Mouse (Mus musculus): ENCODE data around the gene Tmem63b. TPM values are rescaled to one million over a fixed set of nuclear protein-coding genes. Genes with fewer than 3 reads are reported as not detected.

Tmem63b gene
- polyA plus RNA-seq, 1 experiment from 2014 or later: 124 TPM

DNA sequence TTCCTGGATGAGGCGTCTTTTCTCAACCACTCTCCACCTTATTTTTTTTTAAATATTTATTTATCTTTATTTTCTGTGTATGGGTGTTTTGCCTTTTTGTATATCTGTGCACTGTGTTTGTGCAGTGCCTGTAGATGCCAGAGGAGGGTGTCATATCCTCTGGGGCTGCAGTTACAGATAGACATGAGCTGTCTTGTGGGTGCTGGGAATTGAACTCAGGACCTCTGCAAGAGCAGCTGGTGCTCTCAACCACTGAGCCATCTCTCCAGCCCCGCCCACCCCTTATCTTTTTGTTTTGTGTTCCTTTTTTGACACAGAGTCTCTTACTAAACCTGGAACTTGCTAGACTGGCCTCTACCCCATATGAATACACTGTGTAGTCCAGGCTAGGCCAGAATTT, 40.8 kb upstream of the Tmem63b start:
- Histone ChIP-seq H3K27ac (replicated peaks) (no peak overlapping the region), H3K36me3 (no peaks in the 10 kb centered on the region), H3K9ac (replicated peaks) (no peak overlapping the region), H3K4me3 (no peak overlapping the region), H3K9me3 (no peaks in the 10 kb centered on the region), H3K4me1 (peaks cover 11% of the 10 kb centered on the region), H3K27me3 (no peaks in the 10 kb centered on the region; the same call in 1 of the 2 replicates), H3K4me2 (replicated peaks) (no peak overlapping the region)
- ATAC-seq (replicated peaks): no peak
- 83% methylated on average over 2 of the region's 2 CpGs for WGBS

DNA sequence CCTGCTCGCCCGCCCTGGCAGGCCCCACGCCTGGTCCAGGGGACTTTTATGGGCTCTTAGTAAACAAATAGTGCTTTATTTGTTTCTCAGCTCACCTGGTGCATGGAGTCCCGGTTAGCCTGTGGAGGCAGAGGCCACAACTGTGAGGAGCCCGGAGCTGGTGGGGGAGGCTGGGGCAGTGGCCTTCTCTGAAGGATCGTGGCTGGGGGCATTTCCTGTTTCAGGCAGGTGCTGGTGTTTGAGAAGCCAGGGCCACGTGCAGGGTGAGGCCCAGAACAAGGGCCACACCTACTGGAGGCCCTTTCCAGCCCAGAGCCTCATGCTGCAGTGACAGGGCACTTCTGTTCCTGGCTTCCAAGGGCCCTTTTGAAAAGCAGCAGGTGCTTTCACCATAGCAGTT, 39.5 kb upstream of the Tmem63b start:
- H3K27ac ChIP-seq (replicated peaks): no peak overlapping the region
- no peak overlapping the region for H3K4me3 ChIP-seq
- peaks cover 16% of the 10 kb centered on the region for H3K4me1 ChIP-seq
- no peaks in the 10 kb centered on the region for H3K9me3 ChIP-seq
- no peaks in the 10 kb centered on the region for H3K36me3 ChIP-seq
- no peak for ATAC-seq (replicated peaks)
- H3K9ac ChIP-seq (replicated peaks): no peak overlapping the region
- H3K27me3 ChIP-seq: no peaks in the 10 kb centered on the region
- WGBS: 72% methylated on average over 7 of the region's 7 CpGs
- no peak overlapping the region for H3K4me2 ChIP-seq (replicated peaks)

DNA sequence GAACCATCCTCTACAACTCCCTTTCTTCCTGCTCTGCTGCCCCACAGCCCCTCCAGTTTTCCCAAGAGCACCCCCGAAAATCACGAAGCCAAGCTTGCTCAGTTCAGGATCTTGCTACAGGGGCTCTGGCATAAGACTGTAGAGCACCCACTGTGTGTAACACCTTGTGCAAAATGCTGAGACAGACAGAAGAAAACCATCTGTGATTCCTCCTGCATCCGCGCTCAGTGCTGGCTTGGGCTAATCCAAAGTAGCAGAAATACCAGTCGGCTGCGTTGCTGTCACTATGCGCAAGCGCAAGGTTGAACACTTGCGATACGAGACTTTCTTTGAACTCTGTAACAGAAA, 37.8 kb upstream of the Tmem63b start:
- Histone ChIP-seq H3K36me3 (no peaks in the 10 kb centered on the region), H3K4me2 (replicated peaks) (peak overlapping the region; percentile 54; the same call in 1 of the 2 replicates), H3K9me3 (no peaks in the 10 kb centered on the region), H3K4me3 (peak overlapping the region; percentile 61), H3K4me1 (peaks cover 16% of the 10 kb centered on the region), H3K27ac (replicated peaks) (peak overlapping the region; percentile 95), H3K9ac (replicated peaks) (peak overlapping the region; percentile 91), H3K27me3 (no peaks in the 10 kb centered on the region)
- 82% methylated on average over 10 of the region's 10 CpGs for WGBS
- ATAC-seq (replicated peaks): peak; percentile 55

DNA sequence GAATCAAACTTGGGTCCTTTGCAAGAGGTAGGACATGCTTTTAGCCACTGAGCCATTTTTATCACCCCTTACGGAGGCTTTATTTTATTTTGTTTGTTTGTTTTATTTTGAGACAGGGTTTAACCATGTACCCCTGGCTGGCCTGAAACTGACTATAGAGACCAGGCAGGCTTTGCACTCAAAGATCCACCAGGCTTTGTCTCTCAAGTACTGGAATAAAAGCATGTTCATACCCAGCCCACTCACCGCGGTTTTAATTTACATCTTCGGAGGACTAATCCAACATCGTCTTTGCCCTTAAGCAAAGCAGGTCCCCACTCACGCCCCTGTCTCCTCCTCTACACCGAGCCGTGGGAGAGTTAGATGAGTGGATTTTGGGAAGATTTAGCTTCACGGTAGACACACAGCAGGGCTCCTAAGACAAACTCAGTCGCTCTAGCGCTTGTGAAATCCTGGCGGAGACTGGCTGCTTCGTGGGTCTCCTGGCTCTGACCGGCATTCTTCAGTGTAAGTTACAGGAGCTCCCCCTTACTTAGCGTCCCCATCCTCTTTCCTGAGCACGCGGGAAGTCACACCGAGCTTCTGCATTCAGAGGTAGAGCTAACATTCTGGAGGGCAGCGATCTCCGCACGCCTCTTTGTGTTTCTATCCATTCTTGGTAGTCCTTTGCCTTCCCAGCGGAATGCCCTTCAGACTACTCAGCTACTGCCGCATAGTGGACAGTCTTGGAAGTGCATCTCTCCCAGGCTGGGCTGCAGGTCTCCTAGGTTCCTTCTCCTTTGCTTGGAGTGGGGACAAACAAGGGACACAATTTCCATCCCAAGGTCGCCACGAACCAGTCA, 37.2 kb upstream of the Tmem63b start:
- peak; percentile 83 for ATAC-seq (replicated peaks)
- Histone ChIP-seq H3K9ac (replicated peaks) (peak overlapping the region; percentile 91), H3K9me3 (no peaks in the 10 kb centered on the region), H3K4me2 (replicated peaks) (peak overlapping the region; percentile 54), H3K27ac (replicated peaks) (peak overlapping the region; percentile 95), H3K4me3 (peak overlapping the region; percentile 61), H3K27me3 (no peaks in the 10 kb centered on the region), H3K36me3 (no peaks in the 10 kb centered on the region), H3K4me1 (peaks cover 16% of the 10 kb centered on the region)
- 3% methylated on average over 25 of the region's 25 CpGs for WGBS

DNA sequence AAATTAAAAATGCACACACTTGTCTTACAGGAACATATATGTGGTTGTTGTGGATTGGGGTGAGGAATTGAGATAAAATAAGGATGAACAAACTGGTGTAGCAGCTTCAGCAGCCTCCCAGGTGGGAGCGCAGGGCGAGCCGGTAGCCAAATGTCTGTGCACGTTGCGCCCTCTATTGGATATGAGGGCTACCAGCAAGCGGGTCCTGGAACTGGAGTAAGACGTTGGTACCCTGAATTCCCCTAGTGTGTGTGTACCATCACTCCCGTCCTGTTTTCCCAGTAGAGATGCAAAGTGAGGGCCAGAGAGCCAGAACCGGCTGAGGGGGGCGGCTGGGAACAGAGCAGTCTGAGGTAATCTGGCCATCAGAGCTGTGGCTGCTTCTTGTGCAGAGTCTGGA, 31.6 kb upstream of the Tmem63b start:
- 6% methylated on average over 10 of the region's 10 CpGs for WGBS
- no peaks in the 10 kb centered on the region for H3K27me3 ChIP-seq
- H3K27ac ChIP-seq (replicated peaks): no peak overlapping the region
- H3K9me3 ChIP-seq: no peaks in the 10 kb centered on the region
- H3K4me3 ChIP-seq: no peak overlapping the region
- peak; percentile 44 for ATAC-seq (replicated peaks)
- no peak overlapping the region for H3K4me2 ChIP-seq (replicated peaks)
- no peak overlapping the region for H3K9ac ChIP-seq (replicated peaks)
- peaks cover 14% of the 10 kb centered on the region for H3K4me1 ChIP-seq
- H3K36me3 ChIP-seq: no peaks in the 10 kb centered on the region

DNA sequence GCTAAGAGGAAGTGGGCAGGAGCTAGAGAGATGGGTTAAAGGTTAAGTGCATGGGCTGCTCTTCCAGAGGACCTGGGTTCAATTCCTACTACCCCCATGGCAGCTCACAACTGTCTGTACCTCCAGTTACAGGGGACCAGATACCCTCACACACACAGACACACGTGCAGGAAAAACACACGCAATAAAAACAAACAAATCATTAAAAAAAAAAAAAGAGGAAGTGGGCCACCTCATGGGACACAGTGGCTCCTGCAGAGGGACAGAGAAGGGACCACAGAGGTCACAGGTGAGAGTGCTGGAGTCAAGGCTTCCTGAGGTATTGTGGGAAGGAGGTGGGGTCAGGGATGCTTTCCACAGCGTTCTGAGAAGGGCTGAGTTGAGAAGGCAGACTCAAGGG, 24.8 kb upstream of the Tmem63b start:
- WGBS: 62% methylated on average over 3 of the region's 3 CpGs

DNA sequence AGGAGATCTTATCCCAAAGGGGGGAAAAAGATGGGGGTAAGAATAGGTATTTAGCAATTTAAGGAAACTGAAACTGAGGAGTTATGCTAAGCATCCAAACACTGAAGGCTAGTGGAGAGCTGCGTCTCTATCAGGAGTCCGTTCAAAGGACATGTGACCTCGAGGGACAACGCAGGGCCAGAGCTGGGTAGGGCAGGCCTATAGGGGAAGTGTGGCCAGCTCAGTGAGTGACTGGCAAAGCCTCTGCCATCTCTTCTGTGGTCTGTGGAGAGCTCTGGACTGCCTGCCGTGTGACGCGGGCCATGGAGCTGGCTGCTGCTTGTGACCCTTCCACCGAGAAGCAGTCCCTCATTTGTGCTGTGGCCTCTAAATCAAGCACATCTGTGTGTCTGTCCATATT, 23.7 kb upstream of the Tmem63b start:
- ATAC-seq (replicated peaks): no peak
- WGBS: 76% methylated on average over 8 of the region's 8 CpGs
- no peak overlapping the region for H3K4me3 ChIP-seq
- no peak overlapping the region for H3K4me2 ChIP-seq (replicated peaks)
- H3K27ac ChIP-seq (replicated peaks): no peak overlapping the region
- H3K4me1 ChIP-seq: no peaks in the 10 kb centered on the region
- H3K9me3 ChIP-seq: no peaks in the 10 kb centered on the region
- no peaks in the 10 kb centered on the region for H3K27me3 ChIP-seq
- H3K36me3 ChIP-seq: no peaks in the 10 kb centered on the region
- H3K9ac ChIP-seq (replicated peaks): no peak overlapping the region

More for the DNA sequence above, 24.8 kb upstream of the Tmem63b start:
- H3K9me3 ChIP-seq: no peaks in the 10 kb centered on the region
- ATAC-seq (replicated peaks): no peak
- no peaks in the 10 kb centered on the region for H3K27me3 ChIP-seq
- no peak overlapping the region for H3K4me2 ChIP-seq (replicated peaks)
- no peak overlapping the region for H3K27ac ChIP-seq (replicated peaks)
- H3K4me1 ChIP-seq: no peaks in the 10 kb centered on the region
- no peak overlapping the region for H3K4me3 ChIP-seq
- no peaks in the 10 kb centered on the region for H3K36me3 ChIP-seq
- H3K9ac ChIP-seq (replicated peaks): no peak overlapping the region

DNA sequence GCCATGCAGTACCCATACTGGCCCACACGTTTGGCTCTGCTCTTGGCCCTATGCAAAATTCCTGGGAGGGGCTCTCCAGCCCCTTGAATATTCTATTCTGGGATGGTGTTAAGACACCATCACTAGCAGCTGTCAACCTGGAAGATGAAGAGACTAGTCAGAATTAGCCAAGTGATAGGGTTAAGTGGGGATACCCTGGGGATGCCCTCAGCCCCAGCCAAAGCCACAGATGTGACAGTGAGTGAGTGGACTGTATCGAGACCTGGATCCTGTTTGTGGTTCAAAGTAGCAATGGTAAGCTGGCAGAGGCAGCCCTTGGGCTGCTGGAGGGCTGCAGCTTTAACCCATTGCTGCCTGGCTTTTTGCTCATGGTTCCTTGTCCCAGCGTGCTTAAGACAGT, 23.1 kb upstream of the Tmem63b start:
- H3K9me3 ChIP-seq: no peaks in the 10 kb centered on the region
- no peak overlapping the region for H3K27ac ChIP-seq (replicated peaks)
- H3K36me3 ChIP-seq: no peaks in the 10 kb centered on the region
- H3K4me3 ChIP-seq: no peak overlapping the region
- WGBS: 48% methylated on average over 3 of the region's 3 CpGs
- no peak overlapping the region for H3K4me2 ChIP-seq (replicated peaks)
- ATAC-seq (replicated peaks): no peak
- H3K27me3 ChIP-seq: no peaks in the 10 kb centered on the region
- no peak overlapping the region for H3K9ac ChIP-seq (replicated peaks)
- H3K4me1 ChIP-seq: no peaks in the 10 kb centered on the region

DNA sequence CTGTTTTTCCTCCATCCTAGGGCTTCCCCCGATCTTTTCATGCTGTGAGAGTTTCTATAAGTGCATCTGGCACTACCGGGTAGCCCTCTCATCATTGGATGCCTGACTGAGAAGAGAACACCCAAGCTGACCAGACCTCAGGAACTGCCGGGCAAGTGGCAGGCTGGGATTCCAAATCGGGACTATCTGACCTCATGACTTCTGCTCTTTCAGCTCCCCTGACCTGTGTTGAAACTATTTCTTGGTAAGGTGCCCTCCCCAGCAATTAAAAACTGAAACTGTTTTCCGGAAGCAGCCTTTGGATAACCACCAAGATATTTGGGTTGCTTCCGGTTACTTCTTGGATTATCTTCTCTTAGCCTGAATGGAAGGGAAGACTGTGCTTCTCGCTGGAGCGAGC, 21.5 kb upstream of the Tmem63b start:
- 84% methylated on average over 8 of the region's 8 CpGs for WGBS
- Histone ChIP-seq H3K4me1 (no peaks in the 10 kb centered on the region), H3K36me3 (no peaks in the 10 kb centered on the region), H3K9me3 (no peaks in the 10 kb centered on the region), H3K4me2 (replicated peaks) (no peak overlapping the region), H3K4me3 (no peak overlapping the region), H3K27me3 (no peaks in the 10 kb centered on the region), H3K9ac (replicated peaks) (no peak overlapping the region), H3K27ac (replicated peaks) (no peak overlapping the region)
- no peak for ATAC-seq (replicated peaks)

DNA sequence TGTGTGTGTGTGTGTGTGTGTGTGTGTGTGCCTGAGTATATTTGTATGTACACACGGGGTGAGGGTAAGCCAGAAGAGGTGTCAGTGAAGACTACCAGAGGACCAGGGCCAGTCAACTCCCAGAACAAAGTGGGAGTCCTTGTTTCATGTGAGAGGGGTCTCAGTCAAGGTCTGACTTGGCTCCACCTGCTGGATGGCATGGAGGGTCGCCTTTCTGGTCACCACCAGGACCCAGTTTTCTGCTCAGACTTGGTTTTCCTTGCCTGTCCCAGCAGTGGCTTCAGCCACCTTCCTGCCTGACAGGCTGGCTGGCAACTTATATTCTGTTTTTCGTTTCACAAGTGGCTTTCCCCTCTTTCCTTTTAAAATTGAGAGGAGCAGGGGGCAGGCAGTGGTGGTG, 20.7 kb upstream of the Tmem63b start:
- H3K9ac ChIP-seq (replicated peaks): no peak overlapping the region
- H3K36me3 ChIP-seq: no peaks in the 10 kb centered on the region
- H3K27ac ChIP-seq (replicated peaks): no peak overlapping the region
- H3K4me3 ChIP-seq: no peak overlapping the region
- H3K4me1 ChIP-seq: no peaks in the 10 kb centered on the region
- no peak for ATAC-seq (replicated peaks)
- WGBS: 33% methylated on average over 3 of the region's 3 CpGs
- no peaks in the 10 kb centered on the region for H3K27me3 ChIP-seq
- H3K4me2 ChIP-seq (replicated peaks): no peak overlapping the region
- H3K9me3 ChIP-seq: no peaks in the 10 kb centered on the region

DNA sequence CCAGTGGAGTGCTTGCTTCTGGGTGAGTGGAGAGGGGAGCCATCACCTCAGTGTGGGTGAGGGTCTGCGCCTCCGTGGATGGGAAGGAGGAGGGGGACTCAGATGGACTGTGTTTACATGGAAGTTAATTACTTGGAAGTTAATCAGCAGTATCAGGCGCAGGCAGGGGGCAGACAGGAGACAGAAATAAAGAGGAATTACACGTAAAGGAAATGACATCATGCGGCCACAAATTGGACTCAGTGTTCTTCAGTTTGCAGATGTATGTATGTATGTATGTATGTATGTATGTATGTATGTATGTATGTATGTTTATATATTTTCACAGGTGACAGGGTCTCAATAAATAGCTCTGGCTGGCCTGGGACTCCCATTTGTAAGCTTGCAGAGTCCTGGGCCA, 20.1 kb upstream of the Tmem63b start:
- Histone ChIP-seq H3K27me3 (no peaks in the 10 kb centered on the region), H3K4me1 (no peaks in the 10 kb centered on the region), H3K9ac (replicated peaks) (no peak overlapping the region), H3K9me3 (no peaks in the 10 kb centered on the region), H3K4me2 (replicated peaks) (no peak overlapping the region), H3K27ac (replicated peaks) (no peak overlapping the region), H3K4me3 (no peak overlapping the region), H3K36me3 (no peaks in the 10 kb centered on the region)
- 63% methylated on average over 5 of the region's 5 CpGs for WGBS
- no peak for ATAC-seq (replicated peaks)

DNA sequence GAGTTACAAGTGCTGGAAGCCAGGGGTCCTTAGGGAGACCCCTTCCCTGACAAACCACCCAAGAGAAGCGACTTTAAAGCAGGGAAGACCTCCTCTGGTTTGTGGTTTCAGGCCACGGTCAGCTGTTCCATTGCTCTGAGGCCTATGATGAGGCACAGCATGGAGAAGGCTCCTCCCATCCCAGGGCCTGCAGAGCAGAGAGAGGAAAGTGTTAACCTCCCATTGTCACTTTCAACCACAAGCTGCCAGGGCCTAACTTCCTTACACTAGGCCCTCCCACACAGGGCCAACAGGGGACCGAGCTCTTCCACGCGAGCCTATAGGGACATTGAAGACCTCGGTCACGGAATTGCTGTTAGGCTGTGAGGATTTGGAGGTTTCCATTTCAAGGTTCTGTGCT, 16.5 kb upstream of the Tmem63b start:
- H3K4me3 ChIP-seq: no peak overlapping the region
- H3K4me1 ChIP-seq: no peaks in the 10 kb centered on the region
- no peaks in the 10 kb centered on the region for H3K9me3 ChIP-seq
- no peak overlapping the region for H3K27ac ChIP-seq (replicated peaks)
- H3K4me2 ChIP-seq (replicated peaks): no peak overlapping the region
- peaks cover 9% of the 10 kb centered on the region for H3K36me3 ChIP-seq
- 69% methylated on average over 7 of the region's 7 CpGs for WGBS
- ATAC-seq (replicated peaks): no peak
- H3K27me3 ChIP-seq: no peaks in the 10 kb centered on the region
- no peak overlapping the region for H3K9ac ChIP-seq (replicated peaks)

DNA sequence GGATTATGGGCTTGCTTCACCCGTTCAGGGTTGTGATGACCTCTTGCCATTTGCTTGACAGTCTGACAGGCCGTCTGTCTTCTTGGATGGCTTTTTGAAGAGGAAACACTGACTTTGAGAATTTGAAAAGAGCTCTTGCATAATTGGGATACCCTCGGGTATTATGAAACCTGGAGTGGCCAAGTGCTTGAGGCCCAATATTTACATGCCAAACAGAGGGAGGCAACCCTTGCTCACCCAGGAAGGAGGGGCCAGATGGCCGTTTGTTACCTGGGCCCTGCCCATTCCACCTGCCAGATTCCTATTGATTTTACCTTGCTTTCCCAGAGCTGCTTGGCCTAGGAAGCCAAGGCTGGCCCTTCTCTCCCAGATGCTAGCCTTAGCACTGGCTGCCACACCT, 15.5 kb upstream of the Tmem63b start:
- no peak overlapping the region for H3K4me3 ChIP-seq
- no peaks in the 10 kb centered on the region for H3K9me3 ChIP-seq
- no peak overlapping the region for H3K4me2 ChIP-seq (replicated peaks)
- H3K4me1 ChIP-seq: no peaks in the 10 kb centered on the region
- H3K27ac ChIP-seq (replicated peaks): no peak overlapping the region
- no peak overlapping the region for H3K9ac ChIP-seq (replicated peaks)
- H3K36me3 ChIP-seq: peaks cover 11% of the 10 kb centered on the region
- no peaks in the 10 kb centered on the region for H3K27me3 ChIP-seq
- ATAC-seq (replicated peaks): no peak
- 66% methylated on average over 4 of the region's 4 CpGs for WGBS

Measured in forebrain, embryonic 15.5 days (tissue).